Mouse (Mus musculus) brain, embryonic 14.5 days (tissue): ENCODE results near the gene Sdhb.

ENCODE experiments used
- CTCF ChIP-seq: fragments of 200-500 bp; IDR thresholded peaks from 2 replicates; pipeline ENCODE4 v1.5.1; 2012; ENCODE audit warnings: inconsistent platforms, mild to moderate bottlenecking, moderate library complexity, borderline replicate concordance; ENCODE audit not compliant: insufficient read depth, insufficient read length; ENCODE audit errors: extremely low read depth
- POLR2A ChIP-seq: fragments of 200-500 bp; IDR thresholded peaks from 2 replicates; pipeline ENCODE4 v1.6.1; 2012; ENCODE audit warnings: mild to moderate bottlenecking, inconsistent platforms, borderline replicate concordance; ENCODE audit not compliant: poor library complexity, insufficient read depth, insufficient read length, severe bottlenecking; ENCODE audit errors: extremely low read depth

DNA sequence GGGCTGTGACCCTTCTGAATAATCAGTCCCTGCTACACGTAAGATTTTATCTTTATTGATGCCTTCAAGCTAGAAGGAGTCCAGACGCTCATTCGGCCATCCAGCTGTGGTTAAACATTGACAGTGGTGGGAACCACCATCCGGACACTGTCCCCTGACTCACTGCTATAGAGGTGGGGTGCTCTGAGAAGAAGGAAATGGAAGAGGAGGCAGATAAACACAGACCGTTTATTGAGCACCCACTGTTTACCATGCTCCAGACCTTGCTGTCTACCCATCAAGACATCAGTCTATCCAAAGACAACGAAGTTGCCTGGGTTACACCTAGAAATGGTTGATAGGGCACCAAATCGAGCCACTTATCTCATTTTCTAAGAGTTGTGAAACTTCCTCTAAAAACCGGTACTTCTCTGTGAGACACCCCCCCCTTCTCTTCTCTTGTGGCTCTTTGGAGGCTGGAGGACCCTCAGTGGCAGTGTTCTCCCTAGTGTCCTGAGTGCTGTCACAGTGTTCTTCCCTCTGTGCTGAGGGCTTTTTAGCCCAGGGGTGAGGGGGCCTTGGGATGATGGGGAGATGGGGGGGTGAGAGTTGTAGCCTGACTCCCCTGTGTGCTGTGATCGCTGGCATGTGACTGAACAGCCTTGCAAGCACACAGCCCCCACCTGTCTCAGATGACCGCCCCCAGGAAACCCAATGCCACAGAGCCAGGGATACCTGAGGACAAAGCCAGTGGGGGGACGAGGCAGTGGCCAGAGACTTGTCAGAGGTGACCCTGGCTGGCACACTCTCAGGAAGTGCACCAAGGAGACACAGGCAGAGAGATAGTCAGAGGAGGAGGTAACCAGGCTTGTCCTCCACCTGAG, 40.8 kb upstream of the Sdhb start:
- TF ChIP-seq POLR2A (no peak), CTCF (no peak)
